Mouse (Mus musculus) kidney, adult 10 weeks (tissue): ENCODE measurements around the gene Mrpl54. TPM values are rescaled to one million over a fixed set of nuclear protein-coding genes. Genes with fewer than 3 reads are reported as not detected.

Experiments used
- polyA plus RNA-seq: library from polyadenylated mRNA; stranded (reverse); fragments of 350-450 nt; fragmentation: Illumina TruSeq; extraction: RNeasy Lipid Tissue Mini Kit (QIAGEN cat#74804); gene quantifications from one replicate; pipeline ENCODE4 v1.2.3, GENCODE M21; 2014; ENCODE audit warnings: low read depth, low replicate concordance

Gene Mrpl54
- polyA plus RNA-seq, result 1.6 TPM

GRCm38 (mm10) chr10:81266211-81267105 lies at the start of gene Mrpl54, which contains the start of gene Apba3:
Mrpl54 (minus strand) TSS chr10:81266934.
Apba3 (plus strand) TSS chr10:81266960.

DNA sequence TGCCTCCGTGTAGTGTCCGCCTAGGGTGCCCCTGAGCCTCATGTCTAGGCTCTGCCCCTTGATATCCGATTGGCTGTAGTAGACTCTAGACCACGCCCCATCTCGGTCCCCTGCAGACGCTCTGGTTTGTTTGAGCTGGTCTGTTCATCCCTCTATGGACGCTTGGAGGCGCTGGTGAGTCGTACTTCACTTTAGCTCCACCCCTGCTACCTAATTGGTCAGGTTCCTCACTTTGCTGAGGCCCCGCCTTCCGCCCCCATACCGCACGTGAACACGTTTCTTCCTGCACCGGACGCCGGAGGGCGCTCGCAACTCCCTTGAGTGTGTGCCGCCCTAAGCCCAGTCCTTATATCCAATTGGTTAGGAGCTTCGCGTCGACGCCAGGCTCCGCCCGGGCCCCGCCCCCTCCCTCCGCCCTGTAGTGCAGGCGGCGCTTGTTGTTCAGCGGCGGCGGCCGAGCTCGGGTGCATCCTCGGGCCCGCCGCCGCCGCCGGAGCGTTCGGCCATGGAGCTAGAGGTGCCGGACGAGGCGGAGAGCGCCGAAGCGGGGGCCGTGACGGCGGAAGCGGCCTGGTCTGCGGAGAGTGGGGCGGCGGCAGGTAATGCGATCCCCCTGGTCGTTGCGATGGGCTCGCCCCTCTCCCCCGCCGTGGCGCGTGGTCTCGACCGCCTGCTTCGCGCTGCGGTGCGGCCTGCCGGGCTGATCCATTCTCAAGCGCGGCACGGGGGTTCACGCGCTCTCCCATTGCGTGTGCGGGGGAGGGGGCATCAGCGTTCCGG lies 26.0 kb upstream of the Mrpl54 start, which contains the start of gene Pip5k1c:
Gene Pip5k1c, plus strand, starts transcription at position 410 of the 780 bp plus-strand sequence.

DNA sequence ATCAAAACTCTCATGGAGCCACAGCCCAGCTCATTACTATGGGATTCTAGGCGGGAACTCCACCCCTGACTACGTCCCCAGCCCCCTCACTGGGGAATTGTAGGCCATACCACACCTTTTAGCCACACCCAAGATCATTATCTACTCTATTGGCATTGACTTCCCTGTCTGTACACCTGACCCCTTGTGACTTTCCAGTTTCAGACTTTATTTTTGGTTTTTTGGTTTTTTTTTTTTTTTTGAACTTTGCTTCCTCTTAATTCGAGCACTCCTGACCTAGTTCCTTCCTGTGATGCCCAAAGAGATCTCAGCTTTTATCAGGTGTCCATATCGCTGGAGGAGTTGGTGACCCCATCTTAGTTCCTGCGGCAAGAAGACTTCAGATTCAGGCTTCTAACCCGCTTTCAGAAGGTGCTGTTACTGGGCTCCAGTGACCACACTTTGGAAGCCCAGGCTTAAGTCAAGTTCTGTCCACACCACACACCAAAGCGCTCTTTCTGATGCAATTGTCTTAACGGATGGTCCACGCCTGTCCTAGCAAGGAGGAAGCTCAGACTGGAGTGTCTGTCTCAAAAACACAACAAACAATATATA lies 24.9 kb upstream of the Mrpl54 start, which contains the start of gene Tjp3:
Gene Tjp3, minus strand, starts transcription at position 71 of the 594 bp plus-strand sequence.

DNA sequence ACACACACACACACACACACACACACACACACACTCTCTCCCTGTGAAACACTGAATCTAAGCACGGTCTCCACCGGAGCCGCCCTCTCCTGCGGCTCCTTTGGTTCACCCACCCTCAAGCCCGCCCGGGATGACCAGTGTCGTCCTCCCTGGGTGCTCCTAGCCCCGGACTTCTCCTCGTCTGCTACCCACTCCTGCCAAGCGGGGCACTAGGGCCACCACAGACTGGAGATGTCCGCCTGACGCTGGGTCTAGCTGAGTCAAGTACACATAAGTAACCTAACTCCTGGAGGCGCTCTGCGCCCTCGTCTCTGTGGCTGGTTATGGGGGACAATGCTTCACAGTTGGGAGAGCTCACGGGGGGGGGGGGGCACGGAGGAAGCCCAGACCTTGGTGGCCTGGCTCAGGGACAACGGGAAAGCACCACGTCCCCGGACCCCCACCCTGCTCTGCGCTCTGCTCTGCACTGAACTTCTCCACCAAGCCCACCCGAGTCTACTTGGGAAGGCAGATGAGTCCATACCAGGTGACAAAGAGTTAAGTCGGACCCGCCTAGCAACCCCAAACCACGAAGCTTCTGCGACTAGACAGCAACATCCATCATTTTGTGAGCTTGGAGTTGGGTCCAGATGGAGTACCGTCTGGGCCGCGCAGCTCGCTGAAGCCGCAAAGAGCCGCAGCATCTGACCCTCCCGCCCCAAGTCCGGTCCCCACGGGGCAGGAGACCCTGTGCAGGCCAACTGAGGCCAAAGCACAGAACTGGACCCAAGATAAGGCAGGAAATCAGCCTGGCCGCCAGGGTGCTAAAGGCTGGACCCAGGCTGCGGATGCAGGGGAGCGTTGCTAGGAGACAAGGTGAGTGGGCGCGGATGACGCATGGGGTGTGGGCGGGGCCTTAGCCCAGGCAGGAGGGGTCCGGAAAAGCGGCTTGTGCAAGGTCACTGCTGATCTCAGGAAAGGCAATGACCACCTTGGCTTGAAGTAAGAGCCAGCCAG lies 14.0 kb downstream of the Mrpl54 start, which contains the start of gene Matk:
Gene Matk, plus strand, starts transcription at position 512 of the 996 bp plus-strand sequence.

GRCm38 (mm10) chr10:81232580-81233225 lies 34.0 kb downstream of the Mrpl54 start, which contains the start of gene Zfr2:
Zfr2 (plus strand) TSS chr10:81233155.

GRCm38 (mm10) chr10:81230438-81231332 lies 36.0 kb downstream of the Mrpl54 start, which contains the start of gene Atcay:
Atcay (minus strand) TSS chr10:81230833.

Other genes with a start within 250 kb of the Mrpl54 start
- not detected for gene Diras1, start 241.3 kb downstream of the Mrpl54 start, polyA plus RNA-seq
- 0.28 TPM for gene Slc39a3, start 229.5 kb downstream of the Mrpl54 start, polyA plus RNA-seq
- gene Sgta, start 206.8 kb downstream of the Mrpl54 start, polyA plus RNA-seq, result 0.61 TPM
- not detected for gene Thop1, start 196.9 kb downstream of the Mrpl54 start, polyA plus RNA-seq
- gene Creb3l3, start 168.1 kb downstream of the Mrpl54 start, polyA plus RNA-seq, result not detected
- gene Map2k2, start 161.0 kb downstream of the Mrpl54 start, polyA plus RNA-seq, result 2.1 TPM
- gene Zbtb7a, start 131.7 kb downstream of the Mrpl54 start, polyA plus RNA-seq, result 8.1 TPM
- not detected for gene Pias4, start 99.0 kb downstream of the Mrpl54 start, polyA plus RNA-seq
- 6.2 TPM for gene Eef2, start 90.3 kb downstream of the Mrpl54 start, polyA plus RNA-seq
- not detected for gene Dapk3, start 83.9 kb downstream of the Mrpl54 start, polyA plus RNA-seq
- gene 4930442H23Rik, start 83.1 kb downstream of the Mrpl54 start, polyA plus RNA-seq, result not detected
- gene Nmrk2, start 64.9 kb downstream of the Mrpl54 start, polyA plus RNA-seq, result not detected
- gene Atcay, start 36.1 kb downstream of the Mrpl54 start, polyA plus RNA-seq, result not detected
- gene Zfr2, start 33.8 kb downstream of the Mrpl54 start, polyA plus RNA-seq, result 0.20 TPM
- gene Matk, start 14.0 kb downstream of the Mrpl54 start, polyA plus RNA-seq, result not detected
- gene Apba3, start within 50 bp of the Mrpl54 start, polyA plus RNA-seq, result not detected
- gene Tjp3, start 24.6 kb upstream of the Mrpl54 start, polyA plus RNA-seq, result 2.5 TPM
- 1.1 TPM for gene Pip5k1c, start 26.0 kb upstream of the Mrpl54 start, polyA plus RNA-seq
- gene Cactin, start 54.2 kb upstream of the Mrpl54 start, polyA plus RNA-seq, result 0.16 TPM
- not detected for gene Tbxa2r, start 61.8 kb upstream of the Mrpl54 start, polyA plus RNA-seq
- not detected for gene Gipc3, start 76.3 kb upstream of the Mrpl54 start, polyA plus RNA-seq
- gene Hmg20b, start 83.5 kb upstream of the Mrpl54 start, polyA plus RNA-seq, result 5.1 TPM
- 0.24 TPM for gene Mfsd12, start 90.6 kb upstream of the Mrpl54 start, polyA plus RNA-seq
- not detected for gene 4930404N11Rik, start 98.9 kb upstream of the Mrpl54 start, polyA plus RNA-seq
- gene Fzr1, start 111.6 kb upstream of the Mrpl54 start, polyA plus RNA-seq, result not detected
- not detected for gene Dohh, start 117.5 kb upstream of the Mrpl54 start, polyA plus RNA-seq
- not detected for gene Gm48551, start 117.5 kb upstream of the Mrpl54 start, polyA plus RNA-seq
- gene Gm48552, start 122.1 kb upstream of the Mrpl54 start, polyA plus RNA-seq, result not detected
- 25.1 TPM for gene Smim24, start 126.1 kb upstream of the Mrpl54 start, polyA plus RNA-seq
- 11.8 TPM for gene Nfic, start 188.7 kb upstream of the Mrpl54 start, polyA plus RNA-seq
- not detected for gene Celf5, start 215.8 kb upstream of the Mrpl54 start, polyA plus RNA-seq
- gene Ncln, start 229.5 kb upstream of the Mrpl54 start, polyA plus RNA-seq, result 0.53 TPM
- gene S1pr4, start 233.2 kb upstream of the Mrpl54 start, polyA plus RNA-seq, result not detected